Mouse (Mus musculus) urinary bladder, postnatal 4 days (tissue): ENCODE measurements around the gene Ctsj.
"Not testable (repeated sequence)": the region's sequence is repeated elsewhere in the genome, so short reads cannot be mapped to it uniquely, and the experiment has no call there.

Source experiments
- DNase-seq, 2 experiments: peaks; one replicate each; pipeline ENCODE4 v3.0.0; 2021 to 2022; ENCODE audit warnings: low spot score in 2 of 2

The Ctsj gene

DNA sequence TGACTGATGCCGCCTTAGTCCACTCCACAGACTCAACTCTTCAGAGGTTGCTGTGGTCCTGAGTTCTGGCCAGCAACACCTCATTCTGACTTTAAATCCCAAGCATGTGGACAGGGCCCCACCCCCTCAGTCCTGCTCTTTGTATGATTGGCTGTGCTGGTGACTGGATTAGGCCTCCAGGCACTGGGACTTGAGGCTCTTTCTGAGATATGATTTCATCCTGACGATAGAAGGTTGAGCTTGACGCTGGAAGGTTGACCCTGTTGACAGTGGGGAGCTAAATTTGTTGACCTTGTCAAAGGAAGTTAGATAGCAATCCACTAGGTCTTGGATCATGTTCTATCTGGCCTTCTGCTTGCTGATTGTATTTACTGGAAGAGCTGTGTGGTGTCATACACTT lies at the start of gene Ctsj:
TSS of gene Ctsj (minus strand) at position 101 of the 400 bp plus-strand sequence.
- DNase-seq: no peak

DNA sequence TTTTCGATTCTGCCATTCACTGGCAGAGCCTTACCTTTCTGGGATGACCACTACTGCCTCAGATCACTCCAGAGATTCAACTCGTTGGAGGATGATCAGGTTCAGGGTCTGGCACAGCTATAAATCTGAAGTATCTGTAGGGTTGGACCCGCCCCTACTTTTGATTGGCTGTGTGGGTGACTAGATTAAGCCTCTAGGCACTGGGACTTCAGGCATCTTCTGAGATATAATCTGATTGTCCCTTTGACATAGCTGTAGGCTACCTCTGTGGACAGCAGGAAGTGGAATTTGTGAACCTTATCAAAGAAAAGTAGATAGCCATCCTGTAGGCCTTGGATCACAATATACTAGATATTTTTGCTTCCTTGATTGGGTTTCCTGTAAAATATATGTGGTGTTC lies 34.8 kb upstream of the Ctsj start, which contains the start of gene Ctsq:
TSS of gene Ctsq (minus strand) at position 101 of the 400 bp plus-strand sequence.
- DNase-seq: no peak

DNA sequence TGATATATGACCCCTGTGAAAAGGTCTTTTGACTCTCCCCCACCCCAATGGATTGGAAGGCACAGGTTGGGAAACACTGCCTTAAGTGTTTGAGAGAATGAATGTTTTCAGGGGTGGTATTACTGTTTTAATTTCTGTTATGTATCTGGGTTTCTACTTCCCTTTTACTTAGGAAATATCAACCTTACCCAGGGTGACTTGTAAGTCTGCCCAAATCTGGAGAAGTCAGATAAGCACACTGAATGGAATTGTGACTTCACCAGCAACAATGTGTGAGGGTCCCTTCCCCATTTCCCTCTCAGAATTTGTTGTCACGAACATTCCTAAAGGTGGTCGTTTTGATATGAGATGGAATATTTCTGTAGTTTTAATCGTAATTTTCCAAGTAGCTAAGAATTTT lies 17.0 kb upstream of the Ctsj start:
- DNase-seq: no peak

DNA sequence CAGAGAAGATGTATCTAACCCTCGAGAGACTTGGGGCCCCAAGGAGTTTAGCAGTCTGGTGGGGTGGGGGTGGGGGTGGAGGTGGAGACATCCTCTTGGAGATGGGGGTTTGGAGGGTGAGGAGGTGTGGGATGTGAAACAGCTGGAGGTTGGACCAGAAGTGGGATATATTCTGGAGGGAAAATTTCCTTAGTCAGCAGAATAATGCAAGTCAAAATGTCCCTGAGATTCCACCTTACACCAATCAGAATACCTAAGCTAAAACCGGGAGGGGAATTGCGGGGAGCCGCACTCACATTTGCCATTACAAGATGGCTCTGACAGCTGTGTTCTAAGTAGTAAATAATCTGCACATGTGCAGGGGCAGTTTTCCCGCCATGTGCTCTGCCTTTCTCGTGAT lies 16.1 kb upstream of the Ctsj start:
- no peak for DNase-seq

DNA sequence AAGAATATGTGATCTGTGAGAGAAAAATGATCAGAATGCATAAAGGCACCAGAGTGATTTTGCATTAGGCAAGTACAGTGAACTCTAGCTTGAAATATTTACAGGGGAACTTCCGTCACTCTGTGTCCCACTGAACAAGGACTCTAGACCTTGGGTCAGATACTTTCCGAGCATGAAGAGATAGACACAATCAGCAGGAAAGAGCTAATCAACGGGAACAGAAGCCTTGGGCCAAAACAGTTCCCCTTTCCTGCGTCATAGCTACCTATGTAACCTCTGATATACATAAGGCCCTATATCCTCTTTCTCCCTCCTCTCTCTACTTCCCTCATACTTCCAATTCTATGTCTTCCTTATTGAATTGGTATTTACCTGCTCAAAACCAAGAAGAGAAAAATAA lies 4.4 kb upstream of the Ctsj start:
- no peak for DNase-seq

DNA sequence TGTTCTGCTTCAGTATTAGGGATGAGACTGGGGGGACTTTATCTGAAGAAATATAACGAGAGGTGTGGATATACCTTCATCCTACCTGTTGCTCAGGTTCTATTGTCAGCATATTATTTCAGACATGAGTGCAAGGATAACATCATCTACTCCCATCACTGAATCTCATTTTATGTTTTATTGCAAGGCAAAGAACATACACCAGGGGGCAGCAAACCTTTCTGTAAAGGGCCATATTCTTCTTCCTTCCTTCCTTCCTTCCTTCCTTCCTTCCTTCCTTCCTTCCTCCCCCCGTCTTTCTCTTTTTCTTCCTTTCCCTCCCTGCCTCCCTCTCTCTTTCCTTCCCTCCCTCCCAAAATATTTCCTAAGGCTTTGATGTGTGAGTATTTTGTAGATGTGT lies 8.2 kb downstream of the Ctsj start:
- no peak for DNase-seq

DNA sequence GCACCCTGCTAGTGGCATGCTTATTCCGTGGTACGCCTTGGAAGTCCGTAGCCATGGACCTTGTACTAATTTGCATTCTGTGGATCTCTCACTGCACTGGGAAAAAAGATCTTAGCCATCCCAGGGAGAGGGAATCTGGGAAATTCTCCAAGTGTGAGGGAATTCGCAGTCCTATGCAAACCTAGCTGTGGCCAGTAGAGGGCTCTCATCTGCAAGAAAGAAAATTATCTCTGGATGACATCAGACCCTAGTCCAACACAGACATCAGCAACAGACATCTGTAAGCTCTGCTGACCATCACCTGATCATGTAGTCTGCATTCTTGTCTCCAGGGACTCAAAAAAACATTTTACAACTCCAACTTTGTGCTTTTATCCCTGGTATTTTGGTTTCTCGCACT lies 18.8 kb downstream of the Ctsj start:
- DNase-seq: not testable (repeated sequence)

DNA sequence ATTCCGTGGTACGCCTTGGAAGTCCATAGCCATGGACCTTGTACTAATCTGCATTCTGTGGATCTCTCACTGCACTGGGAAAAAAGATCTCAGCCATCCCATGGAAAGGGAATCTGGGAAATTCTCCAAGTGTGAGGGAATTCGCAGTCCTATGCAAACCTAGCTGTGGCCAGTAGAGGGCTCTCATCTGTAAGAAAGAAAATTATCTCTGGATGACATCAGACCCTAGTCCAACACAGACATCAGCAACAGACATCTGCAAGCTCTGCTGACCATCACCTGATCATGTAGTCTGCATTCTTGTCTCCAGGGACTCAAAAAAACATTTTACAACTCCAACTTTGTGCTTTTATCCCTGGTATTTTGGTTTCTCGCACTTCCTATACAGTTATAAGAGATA lies 33.4 kb downstream of the Ctsj start:
- not testable (repeated sequence) for DNase-seq

DNA sequence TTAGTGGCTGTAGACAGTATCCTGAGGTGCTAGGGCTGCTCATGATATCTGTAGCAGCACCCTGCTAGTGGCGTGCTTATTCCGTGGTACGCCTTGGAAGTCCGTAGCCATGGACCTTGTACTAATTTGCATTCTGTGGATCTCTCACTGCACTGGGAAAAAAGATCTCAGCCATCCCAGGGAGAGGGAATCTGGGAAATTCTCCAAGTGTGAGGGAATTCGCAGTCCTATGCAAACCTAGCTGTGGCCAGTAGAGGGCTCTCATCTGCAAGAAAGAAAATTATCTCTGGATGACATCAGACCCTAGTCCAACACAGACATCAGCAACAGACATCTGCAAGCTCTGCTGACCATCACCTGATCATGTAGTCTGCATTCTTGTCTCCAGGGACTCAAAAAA lies 41.8 kb downstream of the Ctsj start:
- DNase-seq: not testable (repeated sequence)

DNA sequence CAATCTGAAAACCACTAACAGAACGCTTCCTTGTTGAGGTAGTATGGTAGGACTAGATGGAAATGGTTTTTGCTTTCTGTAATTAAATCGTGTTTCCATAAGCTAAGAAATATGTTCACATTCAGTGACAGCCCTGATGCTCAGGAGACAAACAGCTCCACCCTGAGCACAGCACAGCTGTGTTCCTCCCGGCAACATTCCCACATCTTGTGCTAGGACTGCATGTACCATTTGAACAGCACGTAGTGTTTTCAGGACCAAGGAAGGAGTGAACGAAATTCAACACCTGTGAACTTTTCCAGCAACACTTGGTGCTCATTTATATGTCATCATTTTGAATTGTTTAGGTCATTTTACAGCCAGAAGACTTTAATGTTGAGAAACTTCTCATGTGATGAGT lies 44.1 kb downstream of the Ctsj start:
- DNase-seq: no peak
